Mouse (Mus musculus): Measurements from ENCODE around the gene Zbtb32. TPM values are rescaled to one million over a fixed set of nuclear protein-coding genes. Genes with fewer than 3 reads are reported as not detected.

Gene Zbtb32
- polyA plus RNA-seq, 1 experiment from 2014 or later = 0.27 TPM

- H3K27ac ChIP-seq (ENCODE audit: low read length) = no peak within 1 kb of the TSS
- ATAC-seq (ENCODE audit: insufficient number of reproducible peaks, insufficient read depth, low FRiP score, low read depth) = peak; percentile 95
- 2% methylated on average over 44 of the region's 44 CpGs for WGBS
Observed at GRCm38 (mm10) chr7:30625530-30626384, 27.0 kb upstream of the Zbtb32 start, which contains the start of gene Cox6b1. Gene Cox6b1, minus strand, starts transcription at chr7:30626151.

GRCm38 (mm10) chr7:30619202-30619601, 20.5 kb upstream of the Zbtb32 start:
- Histone ChIP-seq H3K36me3 (ENCODE audit: control insufficient read depth, insufficient read depth, low read length) (peaks cover 54% of the 10 kb centered on the region), H3K4me1 (ENCODE audit: control insufficient read depth, insufficient read depth, low read length) (no peaks in the 10 kb centered on the region), H3K9ac (replicated peaks; ENCODE audit: low read depth, low read length) (no peak overlapping the region), H3K9me3 (ENCODE audit: control insufficient read depth, low read depth, low read length) (no peaks in the 10 kb centered on the region), H3K27me3 (ENCODE audit: control insufficient read depth, insufficient read depth, low read length) (no peaks in the 10 kb centered on the region), H3K27ac (ENCODE audit: low read length) (no peak overlapping the region), H3K4me3 (ENCODE audit: low read depth, low read length) (no peak overlapping the region), H3K4me2 (replicated peaks; ENCODE audit: low read depth, low read length) (no peak overlapping the region)
- WGBS = 90% methylated on average over 3 of the region's 3 CpGs
- no peak for ATAC-seq (ENCODE audit: insufficient number of reproducible peaks, insufficient read depth, low FRiP score, low read depth)

More at GRCm38 (mm10) chr7:30625530-30626384, 27.0 kb upstream of the Zbtb32 start, which contains the start of gene Cox6b1:
- Histone ChIP-seq H3K4me3 (ENCODE audit: low read depth, low read length) (peak within 1 kb of the TSS; percentile 88), H3K9me3 (ENCODE audit: control insufficient read depth, low read depth, low read length) (no peaks in the 10 kb centered on the region), H3K27me3 (ENCODE audit: control insufficient read depth, insufficient read depth, low read length) (no peaks in the 10 kb centered on the region), H3K4me1 (ENCODE audit: control insufficient read depth, insufficient read depth, low read length) (peaks cover 6% of the 10 kb centered on the region; the same call in 1 of the 2 replicates), H3K4me2 (replicated peaks; ENCODE audit: low read depth, low read length) (peak within 1 kb of the TSS; percentile 73), H3K36me3 (ENCODE audit: control insufficient read depth, insufficient read depth, low read length) (peaks cover 25% of the 10 kb centered on the region), H3K9ac (replicated peaks; ENCODE audit: low read depth, low read length) (peak within 1 kb of the TSS; percentile 82)

GRCm38 (mm10) chr7:30618658-30619057, 19.9 kb upstream of the Zbtb32 start:
- H3K27ac ChIP-seq (ENCODE audit: low read length) = no peak overlapping the region
- no peak overlapping the region for H3K9ac ChIP-seq (replicated peaks; ENCODE audit: low read depth, low read length)
- H3K9me3 ChIP-seq (ENCODE audit: control insufficient read depth, low read depth, low read length) = no peaks in the 10 kb centered on the region
- H3K4me1 ChIP-seq (ENCODE audit: control insufficient read depth, insufficient read depth, low read length) = no peaks in the 10 kb centered on the region
- no peak overlapping the region for H3K4me3 ChIP-seq (ENCODE audit: low read depth, low read length)
- peaks cover 50% of the 10 kb centered on the region for H3K36me3 ChIP-seq (ENCODE audit: control insufficient read depth, insufficient read depth, low read length)
- H3K4me2 ChIP-seq (replicated peaks; ENCODE audit: low read depth, low read length) = no peak overlapping the region
- 93% methylated on average over 9 of the region's 9 CpGs for WGBS
- no peak for ATAC-seq (ENCODE audit: insufficient number of reproducible peaks, insufficient read depth, low FRiP score, low read depth)
- H3K27me3 ChIP-seq (ENCODE audit: control insufficient read depth, insufficient read depth, low read length) = no peaks in the 10 kb centered on the region

- Histone ChIP-seq H3K27ac (ENCODE audit: low read length) (no peak overlapping the region), H3K4me2 (replicated peaks; ENCODE audit: low read depth, low read length) (no peak overlapping the region), H3K9me3 (ENCODE audit: control insufficient read depth, low read depth, low read length) (no peaks in the 10 kb centered on the region), H3K36me3 (ENCODE audit: control insufficient read depth, insufficient read depth, low read length) (peaks cover 31% of the 10 kb centered on the region), H3K4me1 (ENCODE audit: control insufficient read depth, insufficient read depth, low read length) (no peaks in the 10 kb centered on the region), H3K27me3 (ENCODE audit: control insufficient read depth, insufficient read depth, low read length) (no peaks in the 10 kb centered on the region), H3K9ac (replicated peaks; ENCODE audit: low read depth, low read length) (no peak overlapping the region), H3K4me3 (ENCODE audit: low read depth, low read length) (no peak overlapping the region)
- 55% methylated on average over 5 of the region's 5 CpGs for WGBS
- 0 out of 2 replicates have a peak, but pooled peaks have one; percentile 48 for ATAC-seq (ENCODE audit: insufficient number of reproducible peaks, insufficient read depth, low FRiP score, low read depth)
Observed at GRCm38 (mm10) chr7:30615049-30615760, 16.5 kb upstream of the Zbtb32 start.

- no peak overlapping the region for H3K4me2 ChIP-seq (replicated peaks; ENCODE audit: low read depth, low read length)
- WGBS = 79% methylated on average over 2 of the region's 2 CpGs
- peaks cover 29% of the 10 kb centered on the region for H3K36me3 ChIP-seq (ENCODE audit: control insufficient read depth, insufficient read depth, low read length)
- H3K9ac ChIP-seq (replicated peaks; ENCODE audit: low read depth, low read length) = no peak overlapping the region
- no peaks in the 10 kb centered on the region for H3K27me3 ChIP-seq (ENCODE audit: control insufficient read depth, insufficient read depth, low read length)
- no peaks in the 10 kb centered on the region for H3K4me1 ChIP-seq (ENCODE audit: control insufficient read depth, insufficient read depth, low read length)
- H3K9me3 ChIP-seq (ENCODE audit: control insufficient read depth, low read depth, low read length) = no peaks in the 10 kb centered on the region
- ATAC-seq (ENCODE audit: insufficient number of reproducible peaks, insufficient read depth, low FRiP score, low read depth) = no peak
- no peak overlapping the region for H3K4me3 ChIP-seq (ENCODE audit: low read depth, low read length)
- H3K27ac ChIP-seq (ENCODE audit: low read length) = no peak overlapping the region
Observed at GRCm38 (mm10) chr7:30614454-30614853, 15.7 kb upstream of the Zbtb32 start.

- Histone ChIP-seq H3K4me3 (ENCODE audit: low read depth, low read length) (no peak overlapping the region), H3K4me1 (ENCODE audit: control insufficient read depth, insufficient read depth, low read length) (no peaks in the 10 kb centered on the region), H3K9me3 (ENCODE audit: control insufficient read depth, low read depth, low read length) (no peaks in the 10 kb centered on the region), H3K4me2 (replicated peaks; ENCODE audit: low read depth, low read length) (no peak overlapping the region), H3K9ac (replicated peaks; ENCODE audit: low read depth, low read length) (no peak overlapping the region), H3K36me3 (ENCODE audit: control insufficient read depth, insufficient read depth, low read length) (peaks cover 22% of the 10 kb centered on the region), H3K27me3 (ENCODE audit: control insufficient read depth, insufficient read depth, low read length) (no peaks in the 10 kb centered on the region), H3K27ac (ENCODE audit: low read length) (no peak overlapping the region)
- 23% methylated on average over 14 of the region's 14 CpGs for WGBS
- 0 out of 2 replicates have a peak, but pooled peaks have one; percentile 61 for ATAC-seq (ENCODE audit: insufficient number of reproducible peaks, insufficient read depth, low FRiP score, low read depth)
Observed at GRCm38 (mm10) chr7:30613529-30614112, 14.9 kb upstream of the Zbtb32 start.

GRCm38 (mm10) chr7:30612654-30613402, 14.1 kb upstream of the Zbtb32 start, which contains the start of gene Upk1a:
Gene Upk1a, minus strand, starts transcription at chr7:30612847.
- 41% methylated on average over 8 of the region's 8 CpGs for WGBS
- 0 out of 2 replicates have a peak, but pooled peaks have one; percentile 29 for ATAC-seq (ENCODE audit: insufficient number of reproducible peaks, insufficient read depth, low FRiP score, low read depth)
- Histone ChIP-seq H3K4me3 (ENCODE audit: low read depth, low read length) (no peak within 1 kb of the TSS), H3K9ac (replicated peaks; ENCODE audit: low read depth, low read length) (no peak within 1 kb of the TSS), H3K4me1 (ENCODE audit: control insufficient read depth, insufficient read depth, low read length) (no peaks in the 10 kb centered on the region), H3K27ac (ENCODE audit: low read length) (no peak within 1 kb of the TSS), H3K36me3 (ENCODE audit: control insufficient read depth, insufficient read depth, low read length) (peaks cover 18% of the 10 kb centered on the region), H3K9me3 (ENCODE audit: control insufficient read depth, low read depth, low read length) (no peaks in the 10 kb centered on the region), H3K27me3 (ENCODE audit: control insufficient read depth, insufficient read depth, low read length) (no peaks in the 10 kb centered on the region), H3K4me2 (replicated peaks; ENCODE audit: low read depth, low read length) (no peak within 1 kb of the TSS)

Data from stomach, embryonic 14.5 days (tissue).